Mouse (Mus musculus) kidney, adult 2 months (tissue): ENCODE measurements around the gene Ncl.

Source experiments
- CTCF ChIP-seq: fragments of 200-500 bp; conservative IDR thresholded peaks from 2 replicates; pipeline ENCODE4 v1.5.1; 2011; ENCODE audit warnings: low read depth, mild to moderate bottlenecking, control low read depth, low read length, moderate library complexity, mixed read lengths; ENCODE audit not compliant: insufficient read depth, insufficient read length
- POLR2A ChIP-seq: fragments of 200-500 bp; IDR thresholded peaks from one replicate; pipeline ENCODE4 v1.6.1; 2011; ENCODE audit warnings: low read depth, low read length, control low read depth

- TF ChIP-seq CTCF (no peak), POLR2A (no peak)
Measured at GRCm38 (mm10) chr1:86302532-86302931, 56.7 kb downstream of the Ncl start, which contains the start of gene B3gnt7.
